Mouse (Mus musculus) adrenal gland, adult 10 weeks (tissue): ENCODE results near the gene Vwce. TPM values are rescaled to one million over a fixed set of nuclear protein-coding genes. Genes with fewer than 3 reads are reported as not detected.

Experiments
- polyA plus RNA-seq: library from polyadenylated mRNA; stranded (reverse); fragments of 350-450 nt; fragmentation: Illumina TruSeq; extraction: RNeasy Lipid Tissue Mini Kit (QIAGEN cat#74804); gene quantifications from one replicate; pipeline ENCODE4 v1.2.3, GENCODE M21; 2014; ENCODE audit warnings: low read depth, low replicate concordance

Vwce gene
- polyA plus RNA-seq = not detected

GRCm38 (mm10) chr19:10634106-10634871 is at the start of gene Vwce:
Gene Vwce, plus strand, starts transcription at chr19:10634213.

GRCm38 (mm10) chr19:10605293-10605900 is 28.6 kb upstream of the Vwce start, which contains the start of the genes Ddb1 and Tkfc:
Gene Ddb1, plus strand, starts transcription at chr19:10605327.
Gene Tkfc, minus strand, starts transcription at chr19:10605654.

DNA sequence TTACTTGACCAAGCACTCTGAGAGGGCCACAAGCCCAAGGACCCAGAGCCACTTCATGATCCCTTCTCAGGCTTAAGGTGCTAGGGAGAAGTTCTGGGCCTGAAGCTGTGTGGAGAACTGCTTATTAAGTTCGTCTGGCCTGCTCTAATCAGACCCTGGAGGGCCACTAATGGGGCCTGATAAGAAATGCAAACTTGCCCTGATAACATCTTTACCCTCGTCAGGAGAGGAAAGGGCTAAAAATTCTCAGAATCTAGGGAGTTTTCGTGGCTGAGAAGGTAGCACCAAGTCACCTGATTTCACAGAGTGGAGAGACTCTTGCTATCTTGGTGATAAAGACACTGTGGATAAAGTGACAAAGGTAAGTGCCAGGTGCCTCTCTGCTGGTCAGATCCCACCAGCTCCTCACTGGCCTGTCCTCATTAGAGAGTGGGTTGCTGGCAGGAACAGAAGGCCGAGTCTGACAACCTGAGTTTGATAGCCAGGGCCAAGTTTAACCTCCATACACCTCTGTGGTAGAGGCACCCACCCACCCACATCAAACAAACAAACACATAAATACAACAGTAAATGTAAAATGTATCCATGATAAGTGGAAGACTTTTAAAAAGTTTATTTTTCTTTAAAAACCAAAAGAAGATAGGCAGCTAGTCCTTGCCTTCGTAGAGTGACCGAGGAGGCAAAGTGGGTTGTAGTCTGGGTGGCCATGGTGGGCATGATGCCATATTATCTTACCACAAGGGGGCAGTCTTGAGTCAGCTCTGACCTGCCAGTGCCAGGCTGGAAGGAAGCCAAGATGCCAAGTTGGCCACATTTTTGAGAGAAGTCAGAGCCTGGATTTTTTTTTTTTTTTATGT is 44.1 kb downstream of the Vwce start, which contains the start of gene Pga5:
Gene Pga5, minus strand, starts transcription at position 157 of the 857 bp plus-strand sequence.

GRCm38 (mm10) chr19:10688537-10689352 is 54.7 kb downstream of the Vwce start, which contains the start of gene Vps37c:
Gene Vps37c, plus strand, starts transcription at chr19:10688735.

Other genes starting within 250 kb of the Vwce start
- 7.2 TPM for gene Syt7, start 245.1 kb upstream of the Vwce start, polyA plus RNA-seq
- gene Lrrc10b, start 176.7 kb upstream of the Vwce start, polyA plus RNA-seq = 0.35 TPM
- gene Ppp1r32, start 151.3 kb upstream of the Vwce start, polyA plus RNA-seq = not detected
- gene Cpsf7, start 108.9 kb upstream of the Vwce start, polyA plus RNA-seq = 61.8 TPM
- gene Sdhaf2, start 108.1 kb upstream of the Vwce start, polyA plus RNA-seq = 105 TPM
- 6.6 TPM for gene Tmem216, start 78.0 kb upstream of the Vwce start, polyA plus RNA-seq
- gene Cyb561a3, start 57.0 kb upstream of the Vwce start, polyA plus RNA-seq = 3.1 TPM
- gene Tmem138, start 56.9 kb upstream of the Vwce start, polyA plus RNA-seq = 5.6 TPM
- gene Ddb1, start 28.9 kb upstream of the Vwce start, polyA plus RNA-seq = 103 TPM
- gene Tkfc, start 28.6 kb upstream of the Vwce start, polyA plus RNA-seq = 3.4 TPM
- gene Pga5, start 43.9 kb downstream of the Vwce start, polyA plus RNA-seq = not detected
- gene Vps37c, start 54.5 kb downstream of the Vwce start, polyA plus RNA-seq = 3.1 TPM
- not detected for gene Cd5, start 104.8 kb downstream of the Vwce start, polyA plus RNA-seq
- gene Cd6, start 195.8 kb downstream of the Vwce start, polyA plus RNA-seq = not detected
- 1.0 TPM for gene Slc15a3, start 205.5 kb downstream of the Vwce start, polyA plus RNA-seq
- not detected for gene Tmem132a, start 235.7 kb downstream of the Vwce start, polyA plus RNA-seq
- 7.3 TPM for gene Tmem109, start 247.8 kb downstream of the Vwce start, polyA plus RNA-seq